Comparison of ENCODE assay signal across 28 mouse cellular contexts in the genomic region with DNA sequence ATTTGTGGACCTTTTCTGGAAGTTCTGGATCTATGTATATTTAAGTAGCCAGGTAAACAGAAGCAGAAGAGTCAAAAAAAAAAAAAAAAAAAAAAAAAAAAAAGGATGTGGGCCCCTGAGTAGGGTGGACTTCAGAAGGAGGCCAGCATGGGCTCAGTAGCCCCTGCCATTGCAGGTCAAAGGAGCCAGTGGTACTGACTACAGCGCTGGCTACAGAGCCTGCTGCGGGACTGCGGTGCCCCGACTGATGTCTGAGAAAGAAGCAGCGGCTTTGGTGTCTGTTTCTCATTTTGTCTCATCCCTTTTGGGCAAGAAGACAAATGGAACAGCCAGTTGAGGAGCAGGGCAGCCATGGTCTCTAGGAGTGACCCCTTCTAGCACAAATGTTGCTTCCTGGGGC.
DNase-seq lines count a peak whose midpoint lies in the region; ATAC-seq and TF ChIP-seq lines count a peak whose summit lies in the region.
"Had no signal": no experiment of that assay in that cellular context is flagged by ENCODE, and none has a peak within 500 bp of the region (broad histone marks: within the 10 kb centered on the region; RNA-seq: fewer than 3 reads in every experiment).

No protein-coding gene starts in this region.

- no peak for TF ChIP-seq RAD21 in MEL (IDR thresholded peaks at IDR 0.05; ENCODE audit: low read depth, low read length)

- H3K9ac ChIP-seq in heart, embryonic 13.5 days, result no peak overlapping the region
- 0 out of 2 replicates have a peak overlapping the region, but pooled peaks have one; percentile 1 for H3K9ac ChIP-seq in MEL (ENCODE audit: control insufficient read depth, low read depth, low read length, poor library complexity, severe bottlenecking)
- H3K9ac ChIP-seq in liver, embryonic 14.5 days (replicated peaks), result peak overlapping the region; percentile 24; the same call in 1 of the 2 replicates
- H3K9ac ChIP-seq: embryonic facial prominence, embryonic 12.5 days; forebrain, embryonic 12.5 days; intestine, embryonic 15.5 days; lung, embryonic 14.5 days; neural tube, embryonic 12.5 days had no signal

- TF ChIP-seq CTCF in MEL (IDR thresholded peaks at IDR 0.05 in 2 of 3, conservative IDR thresholded peaks at IDR 0.05 in 1 of 3; ENCODE audit: control insufficient read depth in 1 of 3, insufficient read depth in 1 of 3, low read depth in 2 of 3, low read length in 3 of 3, poor library complexity in 1 of 3, severe bottlenecking in 1 of 3), result no peak
- TF ChIP-seq CTCF in liver, embryonic 14.5 days (IDR thresholded peaks at IDR 0.05; ENCODE audit: low read depth), result no peak

- H3K4me1 ChIP-seq in heart, embryonic 13.5 days, result peaks cover 7% of the 10 kb centered on the region
- peaks cover 15 to 30% of the 10 kb centered on the region in 2 experiments for H3K4me1 ChIP-seq in MEL (ENCODE audit: control insufficient read depth in 1 of 2, insufficient read depth in 2 of 2, low read length in 2 of 2)
- peaks cover 7 to 14% of the 10 kb centered on the region in 2 experiments; a peak in 3 of 4 replicates for H3K4me1 ChIP-seq in liver, embryonic 14.5 days (replicated peaks; ENCODE audit: control insufficient read depth in 2 of 2, insufficient read depth in 2 of 2, low read length in 1 of 2)
- H3K4me1 ChIP-seq: forebrain, embryonic 12.5 days; intestine, embryonic 15.5 days; neural tube, embryonic 12.5 days had no signal

- no peak for TF ChIP-seq POLR2A in MEL (IDR thresholded peaks at IDR 0.05; ENCODE audit: control insufficient read depth in 1 of 2, insufficient read depth in 1 of 2, low read depth in 1 of 2, low read length in 2 of 2, poor library complexity in 1 of 2)

- peaks cover 16% of the 10 kb centered on the region; the same call in 1 of the 2 replicates for H3K27me3 ChIP-seq in heart, embryonic 13.5 days (replicated peaks)
- no peaks in the 10 kb centered on the region for H3K27me3 ChIP-seq in MEL (ENCODE audit: control insufficient read depth in 1 of 2, insufficient read depth in 2 of 2, low read length in 2 of 2)
- no peaks in the 10 kb centered on the region for H3K27me3 ChIP-seq in liver, embryonic 14.5 days (ENCODE audit: control insufficient read depth, insufficient read depth, low read length)
- H3K27me3 ChIP-seq: CH12.LX; embryonic facial prominence, embryonic 12.5 days; forebrain, embryonic 12.5 days; intestine, embryonic 15.5 days; neural tube, embryonic 12.5 days had no signal

- no peak overlapping the region for H3K4me3 ChIP-seq in heart, embryonic 13.5 days
- H3K4me3 ChIP-seq in MEL (ENCODE audit: control insufficient read depth in 1 of 2, insufficient read depth in 1 of 2, low read depth in 2 of 2, low read length in 2 of 2), result no peak overlapping the region
- no peak overlapping the region for H3K4me3 ChIP-seq in liver, embryonic 14.5 days (ENCODE audit: insufficient read depth in 1 of 2, low read depth in 2 of 2, low read length in 2 of 2)
- H3K4me3 ChIP-seq: embryonic facial prominence, embryonic 12.5 days; forebrain, embryonic 12.5 days; intestine, embryonic 15.5 days; neural tube, embryonic 12.5 days had no signal

- no peaks in the 10 kb centered on the region for H3K9me3 ChIP-seq in heart, embryonic 13.5 days
- no peaks in the 10 kb centered on the region for H3K9me3 ChIP-seq in MEL (replicated peaks; ENCODE audit: insufficient read depth, low read length)
- no peaks in the 10 kb centered on the region for H3K9me3 ChIP-seq in liver, embryonic 14.5 days (ENCODE audit: control insufficient read depth, low read length)
- H3K9me3 ChIP-seq: embryonic facial prominence, embryonic 12.5 days; forebrain, embryonic 12.5 days; intestine, embryonic 15.5 days; neural tube, embryonic 12.5 days had no signal

- 83% methylated on average over 5 of the region's 5 CpGs for WGBS in heart, embryonic 13.5 days
- 63% methylated on average over 5 of the region's 5 CpGs for WGBS in liver, embryonic 14.5 days (ENCODE audit: insufficient replicate concordance)

- no peaks in the 10 kb centered on the region for H3K79me2 ChIP-seq in MEL (ENCODE audit: control insufficient read depth, insufficient read depth, low read length, poor library complexity)

- peak overlapping the region; percentile 14; the same call in 1 of the 2 replicates for H3K4me2 ChIP-seq in heart, embryonic 13.5 days
- H3K4me2 ChIP-seq in liver, embryonic 14.5 days (ENCODE audit: low read depth), result peak overlapping the region; percentile 59
- H3K4me2 ChIP-seq: embryonic facial prominence, embryonic 12.5 days; forebrain, embryonic 12.5 days; intestine, embryonic 15.5 days; lung, embryonic 14.5 days; neural tube, embryonic 12.5 days had no signal

- H3K36me3 ChIP-seq in heart, embryonic 13.5 days, result no peaks in the 10 kb centered on the region
- H3K36me3 ChIP-seq in MEL (ENCODE audit: control insufficient read depth in 1 of 2, insufficient read depth in 2 of 2, low read length in 2 of 2), result peaks cover 0 to 33% of the 10 kb centered on the region in 2 experiments; a peak in 2 of 4 replicates
- H3K36me3 ChIP-seq in liver, embryonic 14.5 days (replicated peaks; ENCODE audit: control insufficient read depth, insufficient read depth, low read depth), result no peaks in the 10 kb centered on the region
- H3K36me3 ChIP-seq: embryonic facial prominence, embryonic 12.5 days; forebrain, embryonic 12.5 days; intestine, embryonic 15.5 days; neural tube, embryonic 12.5 days had no signal

- no peak for TF ChIP-seq EP300 in MEL (IDR thresholded peaks at IDR 0.05; ENCODE audit: low read depth in 1 of 2, low read length in 2 of 2)
- no peak for TF ChIP-seq EP300 in liver, embryonic 14.5 days (IDR thresholded peaks at IDR 0.05; ENCODE audit: low read depth)

- peak; percentile 4 for DNase-seq in embryo, embryonic 10.5 days (ENCODE audit: low spot score)
- DNase-seq in embryo, embryonic 10 days (ENCODE audit: low spot score), result no peak
- DNase-seq in heart, postnatal 14 days, result no peak
- no peak for DNase-seq in MEL (ENCODE audit: low read depth, low spot score)
- DNase-seq in liver, embryonic 14.5 days (ENCODE audit: low read depth in 3 of 3, low spot score in 3 of 3), result no peak
- DNase-seq in adrenal gland, adult 18-20 months (ENCODE audit: low spot score in 2 of 2), result no peak
- DNase-seq in adrenal gland, adult (ENCODE audit: inconsistent age in 2 of 2, low spot score in 1 of 2), result no peak
- DNase-seq: adrenal gland, postnatal 14 days; cerebellum, adult 11 months; cerebellum, adult 9-11 months; gastrocnemius, postnatal 10 days; kidney, adult 8-10 months; kidney, postnatal 4 days; left cerebral cortex, postnatal 4 days; lung, embryonic 14.5 days; lung, postnatal 14 days; right cerebral cortex, adult 18-20 months; spleen, adult 18-20 months; thymus, postnatal 36 days had no signal

- no peak for ATAC-seq in heart, embryonic 13.5 days (ENCODE audit: extremely low read depth, insufficient number of reproducible peaks, low FRiP score, low TSS enrichment)
- ATAC-seq in liver, embryonic 14.5 days (ENCODE audit: insufficient read depth), result peak; percentile 65; the same call in 1 of the 2 replicates
- ATAC-seq: hindbrain, postnatal 0 days; intestine, embryonic 15.5 days; midbrain, embryonic 16.5 days had no signal

- intact Hi-C loops in heart, postnatal 14 days (cut with DNase I), result no loop called here

- no peak overlapping the region for H3K27ac ChIP-seq in heart, embryonic 13.5 days (replicated peaks)
- peak overlapping the region; percentile 17 for H3K27ac ChIP-seq in MEL (ENCODE audit: control insufficient read depth, low read depth, low read length)
- H3K27ac ChIP-seq in liver, embryonic 14.5 days, result no peak overlapping the region
- H3K27ac ChIP-seq: embryonic facial prominence, embryonic 12.5 days; forebrain, embryonic 12.5 days; hindbrain, postnatal 0 days; intestine, embryonic 15.5 days; kidney, postnatal 0 days; neural tube, embryonic 12.5 days had no signal

TF ChIP-seq in MEL, 35 proteins besides CTCF, POLR2A, EP300 and RAD21:
- TF ChIP-seq MAX (IDR thresholded peaks at IDR 0.05; ENCODE audit: low read length) (no peak), JUND (IDR thresholded peaks at IDR 0.05; ENCODE audit: low read depth, low read length) (no peak), NELFE (IDR thresholded peaks at IDR 0.05; ENCODE audit: low read depth, low read length) (no peak), MYB (IDR thresholded peaks at IDR 0.05; ENCODE audit: low read depth, low read length) (0 out of 2 replicates have a peak, but pooled peaks have one; percentile 2), UBTF (IDR thresholded peaks at IDR 0.05; ENCODE audit: borderline replicate concordance, insufficient read depth, low read depth, low read length) (no peak)
TF ChIP-seq in MEL: peak in this region for 1.
